Mouse (Mus musculus) adrenal gland (tissue): ENCODE data around the gene Smim20.

Experiments used
- intact Hi-C: fragments of 180-260 bp; cut with DNase I; formaldehyde crosslinking; loops from one replicate; pipeline ENCODE4 v1.15.1; 2025

Smim20 gene

DNA sequence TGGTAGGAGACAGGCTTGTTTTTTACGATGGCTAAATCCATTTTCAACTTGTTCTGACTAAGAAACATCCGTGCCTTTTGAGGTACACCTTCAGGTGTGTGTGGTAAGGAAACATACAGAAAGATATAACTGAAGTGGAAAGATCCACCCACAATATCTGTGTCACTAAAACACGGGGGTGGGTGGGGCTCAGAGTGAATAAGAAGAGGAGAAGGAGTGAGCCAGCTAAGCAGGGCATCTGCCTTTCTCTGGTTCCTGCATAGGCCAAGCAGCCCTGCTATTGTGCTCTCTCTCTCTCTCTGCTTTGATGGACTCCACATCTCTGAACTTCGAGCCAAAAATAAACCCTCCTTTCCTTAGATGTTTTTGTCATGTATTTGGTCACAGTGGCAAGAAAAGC is 38.1 kb downstream of the Smim20 start:
- intact Hi-C loops, result no loop called here

DNA sequence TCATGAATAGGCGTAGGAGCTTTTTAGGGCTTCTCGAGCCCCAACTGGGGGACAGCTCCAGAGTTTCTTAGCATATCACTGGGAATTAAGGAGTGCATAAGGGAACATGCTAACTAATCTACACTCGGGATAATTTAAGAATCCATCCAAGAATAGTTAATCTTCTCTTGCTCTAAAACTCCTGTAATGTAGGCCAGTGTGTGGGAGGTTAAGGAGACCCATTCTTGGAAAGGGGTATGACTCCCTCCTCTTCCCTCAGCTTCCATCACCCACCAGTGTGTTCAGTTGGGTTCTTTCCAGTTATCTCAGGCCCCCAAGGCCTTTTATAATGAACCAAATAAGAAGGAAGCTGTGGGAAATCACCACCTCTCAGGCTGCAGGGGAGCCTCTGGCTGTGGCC is 40.0 kb downstream of the Smim20 start:
- intact Hi-C loops, result no loop called here

GRCm38 (mm10) chr5:53307437-53307836 is 40.6 kb downstream of the Smim20 start:
- intact Hi-C loops, result no loop called here

- intact Hi-C loops, result no loop called here
These were observed 47.7 kb downstream of the Smim20 start for GRCm38 (mm10) chr5:53314404-53315167.

- intact Hi-C loops, result no loop called here
These were observed 48.9 kb downstream of the Smim20 start for GRCm38 (mm10) chr5:53315829-53316228.

GRCm38 (mm10) chr5:53317396-53317795 is 50.5 kb downstream of the Smim20 start:
- intact Hi-C loops, result no loop called here

DNA sequence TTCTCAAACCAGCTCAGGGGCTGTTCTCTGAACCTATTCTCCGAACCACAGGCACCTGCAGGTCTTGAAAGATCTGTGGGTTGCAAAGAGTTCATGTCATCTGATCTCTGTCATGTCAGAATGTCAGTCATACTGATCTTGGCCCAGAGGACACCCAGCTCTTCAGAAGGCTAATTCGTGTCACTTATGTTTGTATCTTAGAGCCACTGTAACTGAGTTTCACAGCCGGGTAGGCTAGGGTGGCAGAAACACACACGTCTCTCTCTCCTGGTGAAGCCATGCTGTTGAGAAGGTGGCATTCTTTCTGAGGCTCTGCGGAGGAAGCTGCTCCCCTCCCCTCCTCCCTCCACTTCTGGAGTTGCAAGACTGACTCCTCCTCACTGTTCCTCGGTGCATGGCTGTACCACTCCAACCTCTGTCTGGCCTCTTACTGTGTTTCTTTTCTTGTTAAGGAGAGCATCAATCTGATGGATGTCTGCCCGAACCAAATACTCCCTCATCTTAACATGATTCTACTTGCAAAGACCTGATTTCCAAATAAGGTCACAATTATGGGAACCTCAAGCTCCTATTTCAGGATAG is 51.1 kb downstream of the Smim20 start:
- intact Hi-C loops, result no loop called here

DNA sequence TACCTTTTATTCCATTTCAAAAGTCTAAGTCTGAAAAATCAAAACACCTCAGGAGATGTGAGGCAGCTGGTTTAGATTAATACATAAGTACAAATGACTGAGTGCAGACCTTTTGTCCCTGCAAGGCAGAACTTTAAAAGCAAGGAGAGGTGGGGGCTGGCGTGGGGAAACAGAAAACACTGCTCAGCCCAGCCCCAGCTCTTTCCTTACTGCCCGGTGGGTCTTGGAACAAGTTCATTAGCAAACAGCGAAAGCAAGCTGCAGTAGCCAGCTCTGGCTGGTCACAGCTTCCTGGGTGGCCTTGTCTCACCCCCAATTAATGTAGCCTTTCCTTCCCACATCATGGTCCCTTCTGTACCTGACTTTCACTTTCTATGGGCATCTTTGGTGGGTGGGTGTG is 53.4 kb downstream of the Smim20 start:
- intact Hi-C loops, result loop anchor here (10.0 kb wide), 1 partner anchor 314 kb away; no protein-coding TSS in a partner anchor

DNA sequence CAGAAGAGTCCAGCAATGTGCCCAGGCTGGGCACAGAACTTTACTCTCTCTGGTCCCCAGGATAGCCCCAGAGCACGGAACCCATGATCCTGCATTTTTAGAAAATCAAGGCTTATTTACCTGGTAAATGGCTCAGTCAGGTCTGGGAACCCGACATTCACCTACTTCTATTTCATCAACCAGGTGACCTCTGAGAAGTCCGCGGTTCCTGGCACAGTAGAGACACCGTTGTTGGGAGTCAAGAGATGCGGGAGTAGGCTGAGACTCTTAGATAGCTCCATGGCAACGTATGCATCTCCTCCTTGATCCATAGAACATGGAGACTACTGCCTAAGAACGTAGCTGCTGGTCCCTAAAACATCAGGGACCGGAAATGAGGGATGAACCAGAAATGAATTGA is 55.0 kb downstream of the Smim20 start:
- intact Hi-C loops, result loop anchor here (10.0 kb wide), 1 partner anchor 313 kb away; no protein-coding TSS in a partner anchor

- intact Hi-C loops, result loop anchor here (10.0 kb wide), 1 partner anchor 312 kb away; no protein-coding TSS in a partner anchor
These were observed 55.6 kb downstream of the Smim20 start for GRCm38 (mm10) chr5:53322471-53322870.

- intact Hi-C loops, result loop anchor here (10.0 kb wide), 1 partner anchor 312 kb away; no protein-coding TSS in a partner anchor
These were observed 56.2 kb downstream of the Smim20 start for GRCm38 (mm10) chr5:53323121-53323520.

- intact Hi-C loops, result loop anchor here (10.0 kb wide), 1 partner anchor 311 kb away; no protein-coding TSS in a partner anchor
These were observed 57.4 kb downstream of the Smim20 start for GRCm38 (mm10) chr5:53324256-53324655.

DNA sequence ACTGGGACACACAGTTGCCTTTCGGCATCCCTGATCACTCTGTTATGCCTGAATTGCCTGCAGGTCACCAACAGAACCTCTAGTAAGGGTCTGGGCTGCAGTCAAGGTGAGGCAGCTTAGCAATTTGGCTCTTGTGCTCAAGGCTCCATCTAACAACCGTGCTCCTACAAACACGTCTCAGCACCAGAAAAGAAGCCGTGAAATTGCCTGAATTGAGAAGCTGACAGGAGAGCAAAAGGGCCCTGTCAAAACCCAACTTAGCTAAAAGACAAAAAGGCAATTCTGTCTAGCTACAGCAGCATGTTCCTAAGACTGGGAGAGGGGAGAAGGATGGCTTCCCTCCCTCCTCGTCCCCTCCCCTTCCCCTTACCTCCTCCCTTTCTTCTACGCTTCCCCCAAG is 57.9 kb downstream of the Smim20 start:
- intact Hi-C loops, result loop anchor here (10.0 kb wide), 1 partner anchor 310 kb away; no protein-coding TSS in a partner anchor

GRCm38 (mm10) chr5:53326023-53326422 is 59.1 kb downstream of the Smim20 start:
- intact Hi-C loops, result loop anchor here (2.0 to 10.0 kb wide), 2 partner anchors 309 to 347 kb away; no protein-coding TSS in a partner anchor

GRCm38 (mm10) chr5:53326491-53326890 is 59.6 kb downstream of the Smim20 start:
- intact Hi-C loops, result loop anchor here (2.0 to 10.0 kb wide), 2 partner anchors 308 to 346 kb away; no protein-coding TSS in a partner anchor
